Mouse (Mus musculus) stomach, postnatal 0 days (tissue): Measurements from ENCODE around the gene Lurap1.

Source experiments
- CTCF ChIP-seq: IDR thresholded peaks from 2 replicates; pipeline ENCODE4 v1.5.1; 2016; ENCODE audit warnings: antibody characterized with exemption, low read depth, mild to moderate bottlenecking, moderate library complexity
- EP300 ChIP-seq: optimal IDR thresholded peaks from 2 replicates; pipeline ENCODE3; 2016; ENCODE audit warnings: antibody characterized with exemption

GRCm38 (mm10) chr4:116122762-116123161 lies 28.4 kb downstream of the Lurap1 start:
- TF ChIP-seq EP300, result no peak
- TF ChIP-seq CTCF, result no peak
